In genomic region chr15:97003186-97003585, GRCm38 (mm10) we compare ENCODE assay signal across 9 mouse cellular contexts. TPM values are rescaled to one million over a fixed set of nuclear protein-coding genes. Genes with fewer than 3 reads are reported as not detected.
A peak's percentile ranks its signal among the peaks of the same experiment; 100 is the strongest.
DNase-seq lines count a peak whose midpoint lies in the region; ATAC-seq lines count a peak whose summit lies in the region.
"Had no signal": no experiment of that assay in that cellular context is flagged by ENCODE, and none has a peak within 500 bp of the region (broad histone marks: within the 10 kb centered on the region; RNA-seq: fewer than 3 reads in every experiment).

No protein-coding gene starts in this region.

- H3K27me3 ChIP-seq in embryonic facial prominence, embryonic 10.5 days (replicated peaks; ENCODE audit: low read depth, poor library complexity, severe bottlenecking): no peaks in the 10 kb centered on the region
- H3K27me3 ChIP-seq in forebrain, embryonic 11.5 days (ENCODE audit: control insufficient read depth, insufficient read depth, low read length): no peaks in the 10 kb centered on the region
- no peaks in the 10 kb centered on the region for H3K27me3 ChIP-seq in hindbrain, embryonic 15.5 days
- H3K27me3 ChIP-seq in limb, embryonic 15.5 days: no peaks in the 10 kb centered on the region

- peak overlapping the region; percentile 38 for H3K4me3 ChIP-seq in embryonic facial prominence, embryonic 10.5 days
- 0 out of 2 replicates have a peak overlapping the region, but pooled peaks have one; percentile 2 for H3K4me3 ChIP-seq in forebrain, embryonic 11.5 days (ENCODE audit: low read depth, low read length)
- H3K4me3 ChIP-seq in hindbrain, embryonic 15.5 days: peak overlapping the region; percentile 31
- no peak overlapping the region; the same call in 1 of the 2 replicates for H3K4me3 ChIP-seq in limb, embryonic 15.5 days

- H3K9me3 ChIP-seq in embryonic facial prominence, embryonic 10.5 days: no peaks in the 10 kb centered on the region
- H3K9me3 ChIP-seq in forebrain, embryonic 11.5 days (ENCODE audit: control insufficient read depth, low read length): no peaks in the 10 kb centered on the region
- H3K9me3 ChIP-seq in hindbrain, embryonic 15.5 days: no peaks in the 10 kb centered on the region
- H3K9me3 ChIP-seq in limb, embryonic 15.5 days: no peaks in the 10 kb centered on the region

- H3K36me3 ChIP-seq in embryonic facial prominence, embryonic 10.5 days (replicated peaks): peaks cover 37% of the 10 kb centered on the region
- H3K36me3 ChIP-seq in forebrain, embryonic 11.5 days (ENCODE audit: control insufficient read depth, insufficient read depth, low read length): no peaks in the 10 kb centered on the region
- H3K36me3 ChIP-seq in hindbrain, embryonic 15.5 days: no peaks in the 10 kb centered on the region
- H3K36me3 ChIP-seq in limb, embryonic 15.5 days: peaks cover 7% of the 10 kb centered on the region

- peak overlapping the region; percentile 93 for H3K27ac ChIP-seq in embryonic facial prominence, embryonic 10.5 days (replicated peaks)
- H3K27ac ChIP-seq in forebrain, embryonic 11.5 days (ENCODE audit: low read depth, low read length): no peak overlapping the region
- no peak overlapping the region for H3K27ac ChIP-seq in hindbrain, embryonic 15.5 days (replicated peaks)
- peak overlapping the region; percentile 67 for H3K27ac ChIP-seq in limb, embryonic 15.5 days

- H3K4me1 ChIP-seq in embryonic facial prominence, embryonic 10.5 days: peaks cover 56% of the 10 kb centered on the region
- H3K4me1 ChIP-seq in forebrain, embryonic 11.5 days (replicated peaks; ENCODE audit: control insufficient read depth, insufficient read depth, low read length): no peaks in the 10 kb centered on the region
- 0 out of 2 replicates have a peak, but pooled peaks cover 3% of the 10 kb centered on the region for H3K4me1 ChIP-seq in hindbrain, embryonic 15.5 days (replicated peaks)
- peaks cover 48% of the 10 kb centered on the region for H3K4me1 ChIP-seq in limb, embryonic 15.5 days

- 75% methylated on average over 6 of the region's 6 CpGs for WGBS in embryonic facial prominence, embryonic 10.5 days
- WGBS in forebrain, embryonic 11.5 days: 82% methylated on average over 6 of the region's 6 CpGs
- WGBS in hindbrain, embryonic 15.5 days: 76% methylated on average over 6 of the region's 6 CpGs
- WGBS in limb, embryonic 15.5 days: 70% methylated on average over 6 of the region's 6 CpGs

- no peak overlapping the region for H3K9ac ChIP-seq in forebrain, embryonic 11.5 days (ENCODE audit: low read length)
- no peak overlapping the region for H3K9ac ChIP-seq in hindbrain, embryonic 15.5 days
- H3K9ac ChIP-seq in limb, embryonic 15.5 days: no peak overlapping the region

- no peak for ATAC-seq in forebrain, embryonic 11.5 days (replicated peaks; ENCODE audit: low FRiP score)
- no peak for ATAC-seq in hindbrain, embryonic 15.5 days (ENCODE audit: low FRiP score, low read depth)
- no peak for ATAC-seq in limb, embryonic 15.5 days (ENCODE audit: insufficient number of reproducible peaks, low FRiP score, low TSS enrichment, low read depth)

- no peak for DNase-seq in embryonic facial prominence, embryonic 10.5 days (ENCODE audit: low spot score)
- DNase-seq in forebrain, embryonic 11.5 days (ENCODE audit: low spot score): no peak
- DNase-seq in adrenal gland, adult (ENCODE audit: inconsistent age in 2 of 2, low spot score in 1 of 2): no peak
- no peak for DNase-seq in embryo, embryonic 11 days
- DNase-seq in frontal cortex, adult 2 months (ENCODE audit: extremely low spot score in 1 of 2, low spot score in 1 of 2): no peak
- DNase-seq: adrenal gland, postnatal 10 days; thymus, postnatal 25 days had no signal

- peak overlapping the region; percentile 19; the same call in 1 of the 2 replicates for H3K4me2 ChIP-seq in forebrain, embryonic 11.5 days (ENCODE audit: low read depth, low read length, severe bottlenecking)
- peak overlapping the region; percentile 41 for H3K4me2 ChIP-seq in hindbrain, embryonic 15.5 days
- no peak overlapping the region for H3K4me2 ChIP-seq in limb, embryonic 15.5 days

RNA-seq across cellular contexts. Expression of gene Slc38a4, which starts 52.6 kb away (rescaled TPM):
- 53.5 and 57.2 TPM in 2 replicates for polyA plus RNA-seq in embryonic facial prominence, embryonic 10.5 days (2016; fragmentation: Nextera tagmentation; extraction: Ambion mirVana)
- polyA plus RNA-seq in forebrain, embryonic 11.5 days (2014; fragmentation: Nextera tagmentation; extraction: Ambion mirVana): 20.5 TPM in 2 replicates
- 3.2 and 3.7 TPM in 2 replicates for polyA plus RNA-seq in hindbrain, embryonic 15.5 days (2015; fragmentation: Nextera tagmentation; extraction: Ambion mirVana)
- polyA plus RNA-seq in limb, embryonic 15.5 days (2015; fragmentation: Nextera tagmentation; extraction: Ambion mirVana): 116 and 120 TPM in 2 replicates
- 1.3 and 1.8 TPM in 2 replicates for polyA plus RNA-seq in frontal cortex, adult 2 months (2012; rRNA removed)

Comparison
In these comparisons a context has a peak if more than half of its experiments do, and no peak if none do; other contexts are left out.
1. H3K27ac ChIP-seq: peak in embryonic facial prominence, embryonic 10.5 days (single experiment) and limb, embryonic 15.5 days (single experiment); none in forebrain, embryonic 11.5 days (single experiment) and hindbrain, embryonic 15.5 days (single experiment).